Mouse (Mus musculus): ENCODE results near the gene Cyp2f2. TPM values are rescaled to one million over a fixed set of nuclear protein-coding genes. Genes with fewer than 3 reads are reported as not detected.

Gene Cyp2f2
- polyA plus RNA-seq, 1 experiment from 2014 or later: 108 TPM

DNA sequence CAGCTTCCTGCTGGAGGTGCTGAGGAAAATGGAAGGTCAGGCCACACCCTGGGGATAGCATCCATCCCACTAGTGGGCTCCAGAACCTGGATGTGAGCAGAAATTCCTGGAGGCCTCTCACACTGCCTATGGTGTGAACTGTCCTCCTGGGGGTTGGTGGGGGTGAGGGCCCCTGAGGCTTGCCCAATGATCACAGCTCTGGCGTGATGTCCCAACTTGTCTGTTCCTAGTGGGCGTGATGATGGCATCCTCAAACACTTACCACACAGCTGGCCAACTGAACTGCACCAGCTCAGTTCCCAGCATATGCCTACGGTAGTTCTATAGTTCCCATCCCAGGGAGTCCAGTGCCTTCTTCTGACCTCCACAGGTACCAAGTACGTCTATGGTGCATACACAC, 5.3 kb downstream of the Cyp2f2 start:
- Histone ChIP-seq H3K9me3 (ENCODE audit: control insufficient read depth, low read length) (no peaks in the 10 kb centered on the region), H3K4me1 (replicated peaks; ENCODE audit: control insufficient read depth, insufficient read depth) (no peaks in the 10 kb centered on the region), H3K27me3 (ENCODE audit: control insufficient read depth, insufficient read depth, low read length) (no peaks in the 10 kb centered on the region), H3K4me3 (ENCODE audit: low read depth, low read length) (no peak overlapping the region), H3K36me3 (ENCODE audit: control insufficient read depth, insufficient read depth, low read length) (no peaks in the 10 kb centered on the region), H3K9ac (ENCODE audit: low read length) (no peak overlapping the region), H3K27ac (replicated peaks) (no peak overlapping the region), H3K4me2 (replicated peaks; ENCODE audit: low read depth) (no peak overlapping the region)
- DNase-seq (ENCODE audit: low spot score) (no peak), ATAC-seq (ENCODE audit: low FRiP score, low TSS enrichment) (no peak)
- TF ChIP-seq EP300 (optimal IDR thresholded peaks at IDR 0.05) (no peak), CTCF (IDR thresholded peaks at IDR 0.05; ENCODE audit: low read depth) (no peak)
- WGBS: 83% methylated on average over 4 of the region's 4 CpGs

DNA sequence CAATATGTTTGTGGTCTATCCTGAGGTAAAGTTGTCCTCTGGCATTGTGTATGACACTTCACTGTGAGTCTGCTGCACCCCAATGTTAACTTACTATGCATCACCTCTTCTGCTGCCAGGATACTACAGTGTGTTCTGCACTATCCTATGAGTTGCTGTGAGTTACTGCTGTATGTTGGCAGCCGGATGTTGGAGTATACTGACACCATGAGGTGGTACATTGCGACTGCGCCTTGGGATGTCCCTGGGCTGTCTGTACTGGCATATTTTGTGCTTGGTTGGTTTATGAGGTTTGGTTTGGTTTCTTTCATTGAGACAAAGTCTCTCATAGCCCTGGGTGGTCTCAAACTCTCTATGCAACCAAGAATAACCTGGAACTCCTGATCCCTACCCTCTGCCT, 8.5 kb downstream of the Cyp2f2 start:
- Histone ChIP-seq H3K36me3 (ENCODE audit: control insufficient read depth, insufficient read depth, low read length) (no peaks in the 10 kb centered on the region), H3K4me2 (replicated peaks; ENCODE audit: low read depth) (no peak overlapping the region), H3K4me3 (ENCODE audit: low read depth, low read length) (no peak overlapping the region), H3K9ac (ENCODE audit: low read length) (no peak overlapping the region), H3K4me1 (replicated peaks; ENCODE audit: control insufficient read depth, insufficient read depth) (no peaks in the 10 kb centered on the region), H3K9me3 (ENCODE audit: control insufficient read depth, low read length) (no peaks in the 10 kb centered on the region), H3K27ac (replicated peaks) (no peak overlapping the region), H3K27me3 (ENCODE audit: control insufficient read depth, insufficient read depth, low read length) (no peaks in the 10 kb centered on the region)
- WGBS: 52% methylated on average over 3 of the region's 3 CpGs
- DNase-seq (ENCODE audit: low spot score) (peak; percentile 61), ATAC-seq (ENCODE audit: low FRiP score, low TSS enrichment) (peak; percentile 79)
- TF ChIP-seq EP300 (optimal IDR thresholded peaks at IDR 0.05) (no peak), CTCF (IDR thresholded peaks at IDR 0.05; ENCODE audit: low read depth) (peak; percentile 89)

DNA sequence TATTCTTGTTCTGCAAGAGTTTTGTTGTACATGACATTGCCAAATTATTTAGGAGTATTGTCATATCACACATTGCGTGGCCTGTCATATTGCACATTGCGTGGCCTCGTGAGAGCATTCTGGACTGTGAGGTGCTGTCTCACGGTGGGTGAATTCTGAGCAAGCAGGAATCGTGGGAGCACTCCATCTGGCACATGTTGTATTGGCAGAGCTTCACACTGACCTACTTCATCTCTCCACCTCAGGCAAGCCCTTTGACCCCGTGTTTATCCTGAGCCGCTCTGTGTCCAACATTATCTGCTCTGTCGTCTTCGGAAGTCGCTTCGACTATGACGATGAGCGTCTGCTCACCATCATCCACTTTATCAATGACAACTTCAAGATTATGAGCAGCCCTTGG, 9.2 kb downstream of the Cyp2f2 start:
- H3K9me3 ChIP-seq (ENCODE audit: control insufficient read depth, low read length): no peaks in the 10 kb centered on the region
- DNase-seq (ENCODE audit: low spot score): no peak
- 59% methylated on average over 13 of the region's 13 CpGs for WGBS
- H3K9ac ChIP-seq (ENCODE audit: low read length): no peak overlapping the region
- H3K4me1 ChIP-seq (replicated peaks; ENCODE audit: control insufficient read depth, insufficient read depth): no peaks in the 10 kb centered on the region
- no peaks in the 10 kb centered on the region for H3K27me3 ChIP-seq (ENCODE audit: control insufficient read depth, insufficient read depth, low read length)
- H3K27ac ChIP-seq (replicated peaks): no peak overlapping the region
- H3K4me3 ChIP-seq (ENCODE audit: low read depth, low read length): no peak overlapping the region
- H3K36me3 ChIP-seq (ENCODE audit: control insufficient read depth, insufficient read depth, low read length): no peaks in the 10 kb centered on the region
- H3K4me2 ChIP-seq (replicated peaks; ENCODE audit: low read depth): no peak overlapping the region
- TF ChIP-seq EP300 (optimal IDR thresholded peaks at IDR 0.05) (no peak), CTCF (IDR thresholded peaks at IDR 0.05; ENCODE audit: low read depth) (no peak)
- no peak for ATAC-seq (ENCODE audit: low FRiP score, low TSS enrichment)

DNA sequence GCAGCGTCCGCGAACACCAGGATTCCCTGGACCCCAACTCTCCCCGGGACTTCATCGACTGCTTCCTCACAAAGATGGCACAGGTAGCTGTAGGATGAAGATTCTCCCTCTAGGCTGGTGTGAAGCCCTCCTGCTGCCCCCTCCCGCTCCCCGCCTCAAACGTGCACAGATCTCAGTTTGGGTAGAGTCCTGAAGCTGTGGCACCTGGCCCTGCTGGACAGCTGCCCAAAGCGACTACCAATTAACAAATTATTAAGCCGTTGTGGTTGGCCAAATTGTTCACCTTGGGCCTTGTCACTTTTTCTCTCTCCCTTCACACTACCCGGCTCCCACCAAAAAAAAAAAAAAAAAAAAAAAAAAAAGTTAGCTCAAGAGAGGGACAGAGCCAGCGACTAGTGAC, 10.1 kb downstream of the Cyp2f2 start:
- ATAC-seq (ENCODE audit: low FRiP score, low TSS enrichment) (no peak), DNase-seq (ENCODE audit: low spot score) (no peak)
- no peaks in the 10 kb centered on the region for H3K36me3 ChIP-seq (ENCODE audit: control insufficient read depth, insufficient read depth, low read length)
- H3K27ac ChIP-seq (replicated peaks): no peak overlapping the region
- no peak overlapping the region for H3K4me3 ChIP-seq (ENCODE audit: low read depth, low read length)
- H3K9ac ChIP-seq (ENCODE audit: low read length): no peak overlapping the region
- WGBS: 85% methylated on average over 12 of the region's 12 CpGs
- TF ChIP-seq EP300 (optimal IDR thresholded peaks at IDR 0.05) (no peak), CTCF (IDR thresholded peaks at IDR 0.05; ENCODE audit: low read depth) (no peak)
- H3K27me3 ChIP-seq (ENCODE audit: control insufficient read depth, insufficient read depth, low read length): no peaks in the 10 kb centered on the region
- no peaks in the 10 kb centered on the region for H3K9me3 ChIP-seq (ENCODE audit: control insufficient read depth, low read length)
- H3K4me1 ChIP-seq (replicated peaks; ENCODE audit: control insufficient read depth, insufficient read depth): no peaks in the 10 kb centered on the region
- H3K4me2 ChIP-seq (replicated peaks; ENCODE audit: low read depth): no peak overlapping the region

DNA sequence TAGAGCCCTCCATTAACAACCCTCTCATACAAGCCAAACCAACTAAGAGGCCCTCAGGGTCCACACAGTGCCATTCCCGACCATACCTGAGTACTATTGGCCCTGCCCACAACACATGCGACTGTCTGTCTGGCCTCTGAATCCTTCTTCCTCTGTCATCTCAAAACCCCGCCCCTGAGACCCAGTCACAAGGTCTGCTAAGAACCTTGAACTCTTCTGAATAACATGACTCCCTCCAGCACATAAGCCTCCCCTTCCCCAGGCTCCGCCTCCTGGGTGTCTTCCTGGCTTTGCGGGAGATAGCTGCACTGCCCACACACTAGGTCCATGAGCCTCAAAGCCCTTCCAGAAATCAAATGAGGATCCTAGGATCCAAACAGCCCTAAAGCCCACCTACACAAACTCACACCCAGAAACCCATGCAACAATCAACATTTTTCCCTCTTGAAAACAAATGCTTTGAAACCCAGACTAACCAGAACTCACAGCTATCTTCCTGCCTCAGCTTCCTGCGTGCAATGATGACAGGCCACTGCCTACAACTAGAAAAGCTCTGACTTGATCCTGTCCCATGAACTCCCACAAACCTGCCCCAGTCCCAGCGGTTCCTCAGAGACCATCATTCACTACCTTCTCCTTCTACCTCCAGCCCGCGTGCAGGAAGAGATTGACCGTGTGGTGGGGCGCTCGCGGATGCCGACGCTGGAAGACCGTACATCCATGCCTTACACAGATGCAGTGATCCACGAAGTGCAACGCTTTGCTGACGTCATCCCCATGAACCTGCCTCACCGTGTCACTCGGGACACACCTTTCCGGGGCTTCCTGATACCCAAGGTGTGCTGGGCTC, 11.0 kb downstream of the Cyp2f2 start:
- Histone ChIP-seq H3K27me3 (ENCODE audit: control insufficient read depth, insufficient read depth, low read length) (no peaks in the 10 kb centered on the region), H3K4me1 (replicated peaks; ENCODE audit: control insufficient read depth, insufficient read depth) (no peaks in the 10 kb centered on the region), H3K4me2 (replicated peaks; ENCODE audit: low read depth) (no peak overlapping the region), H3K27ac (replicated peaks) (no peak overlapping the region), H3K9me3 (ENCODE audit: control insufficient read depth, low read length) (no peaks in the 10 kb centered on the region), H3K9ac (ENCODE audit: low read length) (no peak overlapping the region), H3K36me3 (ENCODE audit: control insufficient read depth, insufficient read depth, low read length) (no peaks in the 10 kb centered on the region), H3K4me3 (ENCODE audit: low read depth, low read length) (no peak overlapping the region)
- ATAC-seq (ENCODE audit: low FRiP score, low TSS enrichment) (no peak), DNase-seq (ENCODE audit: low spot score) (no peak)
- 88% methylated on average over 22 of the region's 22 CpGs for WGBS
- TF ChIP-seq CTCF (IDR thresholded peaks at IDR 0.05; ENCODE audit: low read depth) (no peak), EP300 (optimal IDR thresholded peaks at IDR 0.05) (no peak)

DNA sequence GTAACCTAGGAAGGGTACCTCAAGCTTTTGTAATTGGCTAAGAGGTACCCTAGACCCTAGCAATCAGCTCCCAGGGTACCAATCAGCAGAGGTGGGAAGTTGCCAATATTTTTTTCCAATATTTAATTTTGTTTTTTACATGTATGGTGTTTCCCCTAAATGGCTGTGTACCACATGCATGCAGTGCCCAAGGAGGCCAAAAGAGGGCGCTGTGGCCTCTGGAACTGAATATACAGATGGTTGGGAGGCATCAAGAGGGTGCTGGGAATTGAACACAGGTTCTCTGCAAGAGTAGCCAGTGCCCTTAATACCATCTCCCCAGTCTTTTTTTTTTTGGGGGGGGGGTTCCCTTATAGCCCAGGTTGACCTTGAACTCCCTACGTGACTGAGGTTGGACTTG, 11.7 kb downstream of the Cyp2f2 start:
- TF ChIP-seq EP300 (optimal IDR thresholded peaks at IDR 0.05): no peak
- peak; percentile 45 for TF ChIP-seq CTCF (IDR thresholded peaks at IDR 0.05; ENCODE audit: low read depth)
- ATAC-seq (ENCODE audit: low FRiP score, low TSS enrichment) (no peak), DNase-seq (ENCODE audit: low spot score) (no peak)
- Histone ChIP-seq H3K9ac (ENCODE audit: low read length) (no peak overlapping the region), H3K27ac (replicated peaks) (no peak overlapping the region), H3K4me3 (ENCODE audit: low read depth, low read length) (no peak overlapping the region), H3K27me3 (ENCODE audit: control insufficient read depth, insufficient read depth, low read length) (no peaks in the 10 kb centered on the region), H3K4me2 (replicated peaks; ENCODE audit: low read depth) (no peak overlapping the region), H3K4me1 (replicated peaks; ENCODE audit: control insufficient read depth, insufficient read depth) (no peaks in the 10 kb centered on the region), H3K9me3 (ENCODE audit: control insufficient read depth, low read length) (no peaks in the 10 kb centered on the region), H3K36me3 (ENCODE audit: control insufficient read depth, insufficient read depth, low read length) (no peaks in the 10 kb centered on the region)
- 68% methylated on average over 2 of the region's 2 CpGs for WGBS
